Mouse (Mus musculus) spleen, postnatal 10 days (tissue): ENCODE measurements at regions not wholly inside any gene's neighbourhood (a gene's known extent, or its start where the extent isn't known, plus 50 kb on each side); places are given as distances from the start of the nearest gene placed in this dataset.
A peak's percentile ranks its signal among the peaks of the same experiment; 100 is the strongest.

Experiments
- DNase-seq, 2 experiments: peaks; one replicate each; pipeline ENCODE4 v3.0.0; 2021 to 2022; ENCODE audit warnings: low spot score in 2 of 2

GRCm38 (mm10) chr2:38420498-38420897, 81.4 kb downstream of the Lhx2 start:
- no peak for DNase-seq

- DNase-seq: no peak
Observed at GRCm38 (mm10) chr2:38422406-38422805, 83.3 kb downstream of the Lhx2 start.

GRCm38 (mm10) chr2:38423886-38424277, 84.8 kb downstream of the Lhx2 start:
- DNase-seq: no peak

- DNase-seq: no peak
Observed at GRCm38 (mm10) chr2:38424278-38424931, 85.3 kb downstream of the Lhx2 start.

GRCm38 (mm10) chr2:38424976-38425375, 85.9 kb downstream of the Lhx2 start:
- DNase-seq: no peak

GRCm38 (mm10) chr2:38429752-38430378, 81.6 kb upstream of the Nek6 start:
- peak; percentile 59 to 76 for DNase-seq

- no peak for DNase-seq
Observed at GRCm38 (mm10) chr2:38431546-38431945, 79.9 kb upstream of the Nek6 start.

- peak in 1 of 2 experiments; percentile 19 for DNase-seq
Observed at GRCm38 (mm10) chr2:38433736-38434135, 77.7 kb upstream of the Nek6 start.

- DNase-seq: no peak
Observed at GRCm38 (mm10) chr2:38436701-38437100, 74.7 kb upstream of the Nek6 start.

- no peak for DNase-seq
Observed at GRCm38 (mm10) chr2:38439191-38439590, 72.3 kb upstream of the Nek6 start.

GRCm38 (mm10) chr2:38439973-38440372, 71.5 kb upstream of the Nek6 start:
- DNase-seq: no peak

- DNase-seq: no peak
Observed at GRCm38 (mm10) chr2:38449092-38449491, 62.4 kb upstream of the Nek6 start.

GRCm38 (mm10) chr2:38456571-38456970, 54.9 kb upstream of the Nek6 start:
- no peak for DNase-seq

- DNase-seq: no peak
Observed at GRCm38 (mm10) chr2:38460367-38460766, 51.1 kb upstream of the Nek6 start.

GRCm38 (mm10) chr2:38460825-38461540, 50.5 kb upstream of the Nek6 start:
- no peak for DNase-seq
